Mouse (Mus musculus): ENCODE data around the gene Mfsd4b3.
"Not testable (repeated sequence)": the region's sequence is repeated elsewhere in the genome, so short reads cannot be mapped to it uniquely, and the experiment has no call there.

Mfsd4b3 gene

GRCm38 (mm10) chr10:39959761-39960440 lies at the start of gene Mfsd4b3:
Gene Mfsd4b3 (minus strand): TSS chr10:39960153.
- DNase-seq, result peak; percentile 89

- no peak for DNase-seq
Observed at GRCm38 (mm10) chr10:40009591-40009990, 49.6 kb upstream of the Mfsd4b3 start.

GRCm38 (mm10) chr10:40008847-40009246 lies 48.9 kb upstream of the Mfsd4b3 start:
- not testable (repeated sequence) for DNase-seq

GRCm38 (mm10) chr10:40007953-40008352 lies 48.0 kb upstream of the Mfsd4b3 start:
- DNase-seq, result no peak

DNA sequence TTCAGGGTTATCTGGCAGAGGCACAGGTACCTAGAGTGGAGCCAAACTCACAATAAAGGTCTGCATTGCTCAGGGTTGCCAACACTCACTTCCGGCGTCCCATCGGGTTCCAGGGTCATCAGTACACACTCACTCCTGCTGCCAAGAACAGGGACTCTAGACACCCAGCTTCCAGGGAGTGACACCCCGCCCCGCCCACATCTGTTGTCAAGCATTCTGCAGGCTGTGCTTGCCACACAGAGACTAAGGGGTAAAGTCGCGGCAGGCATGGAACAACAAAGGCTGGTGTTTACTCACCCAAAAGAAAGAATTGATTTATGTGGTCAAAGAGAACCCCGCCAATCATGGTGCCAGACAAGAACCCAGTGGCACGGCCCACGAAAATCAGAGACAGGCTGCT lies 47.0 kb upstream of the Mfsd4b3 start:
- no peak for DNase-seq

GRCm38 (mm10) chr10:40000746-40001145 lies 40.8 kb upstream of the Mfsd4b3 start:
- DNase-seq, result no peak

GRCm38 (mm10) chr10:39991155-39991554 lies 31.2 kb upstream of the Mfsd4b3 start:
- DNase-seq, result no peak

DNA sequence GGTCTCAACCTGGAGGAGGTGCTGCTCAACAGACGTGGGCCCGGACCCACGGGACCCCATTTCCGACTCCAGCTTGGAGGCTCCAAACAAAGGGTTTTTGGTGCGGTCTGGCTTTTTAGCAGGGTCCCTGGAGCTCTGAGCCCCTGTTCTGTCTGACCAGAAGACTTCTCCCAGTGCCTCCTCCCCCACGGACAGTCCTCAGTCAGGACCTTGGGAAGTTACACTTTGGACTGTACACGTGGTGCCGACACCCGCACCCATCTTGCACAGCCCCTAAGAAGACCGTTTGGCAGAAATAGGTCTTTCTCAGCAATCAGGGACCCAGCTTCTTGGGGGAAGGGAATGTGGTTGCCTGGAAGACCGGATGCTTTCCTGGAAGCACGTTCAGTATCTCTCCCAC lies 26.5 kb upstream of the Mfsd4b3 start, which contains the start of gene Mfsd4b5:
Gene Mfsd4b5, minus strand, starts transcription at position 181 of the 400 bp plus-strand sequence.
- no peak for DNase-seq

DNA sequence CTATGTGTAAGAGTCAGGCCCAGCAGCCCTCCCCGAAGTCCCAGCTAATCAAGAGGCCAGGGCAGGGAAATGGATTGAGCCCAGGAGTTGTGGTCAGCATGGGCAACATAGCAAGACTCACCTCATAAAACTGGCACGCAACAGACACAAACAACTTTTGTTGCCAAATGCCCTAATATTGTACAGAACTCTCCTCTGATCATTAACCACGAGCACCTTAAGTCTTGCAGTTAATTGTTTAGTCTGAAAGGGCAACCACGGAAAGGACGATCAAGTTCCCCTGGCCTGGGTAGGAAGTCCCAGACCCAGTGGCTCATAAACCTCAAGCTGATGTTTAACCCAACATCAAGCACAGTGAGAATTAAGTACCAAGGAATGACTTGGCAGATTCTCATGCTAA lies 22.7 kb upstream of the Mfsd4b3 start:
- DNase-seq, result no peak

GRCm38 (mm10) chr10:39978231-39978630 lies 18.3 kb upstream of the Mfsd4b3 start:
- DNase-seq, result no peak

DNA sequence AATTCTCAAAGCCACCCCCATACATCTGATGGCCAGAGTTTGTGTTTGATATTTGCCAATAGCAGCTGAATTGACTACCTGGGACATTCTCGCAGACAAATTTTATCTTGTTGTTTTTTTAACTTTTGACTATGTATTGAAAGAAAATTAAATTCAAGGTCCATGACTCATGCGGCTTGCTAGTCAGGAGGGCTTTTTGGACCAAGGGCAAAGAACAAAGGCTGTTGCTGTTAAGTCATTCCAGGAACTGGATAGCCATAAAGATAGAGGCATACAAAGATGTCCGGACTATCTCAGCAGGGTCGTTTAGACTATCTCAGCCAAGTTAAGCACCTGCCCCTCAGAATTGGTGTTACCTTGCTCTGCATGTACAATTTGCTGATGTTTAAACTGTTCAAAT lies 17.4 kb upstream of the Mfsd4b3 start:
- no peak for DNase-seq

DNA sequence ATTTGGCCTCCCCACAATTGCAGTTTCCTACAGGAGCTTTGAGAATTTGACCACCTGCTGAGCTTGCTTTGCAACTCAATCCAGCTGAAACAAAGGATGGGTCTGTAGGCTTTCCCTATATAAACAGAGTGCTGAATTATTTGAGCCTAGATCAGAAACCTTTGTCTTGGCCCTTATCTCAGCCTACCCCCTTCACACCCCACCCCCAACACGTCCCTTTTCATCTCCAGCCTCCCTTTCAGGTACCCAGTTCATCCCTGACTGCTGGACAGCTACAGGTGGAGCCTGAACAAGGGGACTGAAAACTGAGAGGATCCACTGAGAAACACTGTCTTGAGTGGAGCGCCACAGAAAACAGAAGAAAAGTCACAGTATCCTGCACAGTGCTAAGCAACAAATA lies 15.8 kb upstream of the Mfsd4b3 start:
- DNase-seq, result no peak

DNA sequence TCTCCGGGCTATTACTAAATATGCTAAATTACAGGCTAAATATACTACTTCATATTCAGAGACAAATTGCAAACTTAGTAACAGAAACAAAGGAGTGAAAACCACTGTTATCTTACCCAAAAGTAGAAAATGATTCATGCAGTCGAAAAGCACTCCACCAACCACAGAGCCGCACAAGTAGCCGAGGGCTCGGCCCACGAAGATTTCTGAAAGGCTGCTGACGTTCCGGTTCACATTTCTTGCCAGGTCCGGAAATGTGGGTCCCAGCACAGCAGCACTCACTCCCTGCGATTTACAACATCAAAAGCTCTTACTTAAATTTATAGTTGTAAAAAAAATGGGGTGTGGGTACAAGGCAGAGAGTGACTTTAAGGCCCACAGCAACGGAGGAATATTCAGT lies 15.0 kb upstream of the Mfsd4b3 start:
- DNase-seq, result no peak

DNA sequence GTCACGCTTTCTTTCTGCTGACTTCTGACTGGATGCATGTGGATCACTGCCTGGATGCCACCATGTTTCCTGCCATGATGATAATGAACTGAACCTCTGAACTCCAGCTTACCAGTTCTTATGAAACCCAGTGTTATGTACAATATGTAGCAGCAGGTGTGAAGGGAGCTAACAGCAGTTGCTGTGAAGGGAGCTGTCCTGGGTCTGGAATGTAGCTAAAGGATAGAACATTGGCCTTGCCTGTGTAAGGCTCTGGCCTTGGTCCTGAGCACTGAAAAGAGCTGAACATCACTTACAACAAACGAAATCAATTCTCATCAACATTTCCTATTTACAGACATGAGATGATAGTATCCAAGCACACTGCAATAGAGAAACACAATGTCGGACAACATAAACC lies 7.6 kb upstream of the Mfsd4b3 start:
- DNase-seq, result no peak

DNA sequence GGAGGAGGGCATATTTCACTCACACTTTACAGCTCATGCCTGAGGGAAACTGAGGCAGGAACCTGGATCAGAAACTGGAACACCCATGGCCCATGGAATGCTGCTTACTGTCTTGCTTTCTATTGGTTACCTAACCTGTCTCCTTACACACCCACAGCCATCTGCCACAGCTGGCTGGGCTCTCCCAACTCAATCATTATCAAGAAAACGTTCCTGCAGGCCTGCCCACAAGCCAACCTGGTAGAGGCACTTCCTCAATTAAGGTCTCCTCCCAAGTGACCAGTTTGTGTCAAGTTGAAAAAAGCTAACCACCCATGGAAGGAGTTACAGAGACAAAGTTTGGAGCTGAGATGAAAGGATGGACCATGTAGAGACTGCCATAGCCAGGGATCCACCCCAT lies 2.0 kb upstream of the Mfsd4b3 start:
- DNase-seq, result no peak

DNA sequence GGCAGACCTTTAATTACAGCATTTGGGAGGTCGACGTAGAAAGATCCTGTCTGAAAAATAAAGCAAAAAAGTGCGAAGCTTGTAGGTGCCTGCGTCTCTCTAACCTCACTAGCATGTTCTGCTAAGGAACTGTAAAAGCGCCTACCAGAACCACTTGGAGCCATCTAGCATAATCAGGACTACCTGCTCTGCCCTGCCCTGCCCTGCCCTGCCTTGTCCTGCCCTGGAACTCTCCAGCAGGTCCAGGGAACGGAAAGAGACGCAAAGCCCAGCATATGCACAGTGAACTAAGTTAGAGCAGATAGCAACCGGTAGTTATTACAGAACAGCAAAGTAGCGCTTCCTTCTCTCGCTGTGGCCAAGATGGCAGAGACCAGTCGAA lies 479 bp upstream of the Mfsd4b3 start:
- DNase-seq, result no peak

DNA sequence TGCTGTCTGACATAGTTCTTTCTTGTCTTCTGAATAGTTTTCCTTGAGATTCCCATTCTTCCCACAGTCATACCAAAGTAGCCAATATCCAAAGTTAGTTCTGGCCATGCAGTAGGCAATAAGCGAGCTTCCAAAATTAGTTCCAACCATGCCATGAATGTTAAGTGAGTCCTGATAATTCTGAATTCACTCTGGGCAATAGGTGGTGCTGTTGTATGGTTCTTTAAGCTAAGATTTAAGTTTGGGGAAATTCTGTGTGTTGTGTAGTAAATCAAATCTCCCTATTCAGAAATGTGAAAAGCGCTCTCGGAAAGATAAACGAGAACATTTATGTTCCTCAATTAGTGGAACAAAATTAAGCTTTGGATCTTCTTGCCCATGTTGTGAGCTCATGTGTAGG lies 1.7 kb downstream of the Mfsd4b3 start:
- no peak for DNase-seq

- DNase-seq, result no peak
Observed at GRCm38 (mm10) chr10:39956340-39956878, 3.5 kb downstream of the Mfsd4b3 start.

- no peak for DNase-seq
Observed at GRCm38 (mm10) chr10:39955163-39955562, 4.8 kb downstream of the Mfsd4b3 start.

DNA sequence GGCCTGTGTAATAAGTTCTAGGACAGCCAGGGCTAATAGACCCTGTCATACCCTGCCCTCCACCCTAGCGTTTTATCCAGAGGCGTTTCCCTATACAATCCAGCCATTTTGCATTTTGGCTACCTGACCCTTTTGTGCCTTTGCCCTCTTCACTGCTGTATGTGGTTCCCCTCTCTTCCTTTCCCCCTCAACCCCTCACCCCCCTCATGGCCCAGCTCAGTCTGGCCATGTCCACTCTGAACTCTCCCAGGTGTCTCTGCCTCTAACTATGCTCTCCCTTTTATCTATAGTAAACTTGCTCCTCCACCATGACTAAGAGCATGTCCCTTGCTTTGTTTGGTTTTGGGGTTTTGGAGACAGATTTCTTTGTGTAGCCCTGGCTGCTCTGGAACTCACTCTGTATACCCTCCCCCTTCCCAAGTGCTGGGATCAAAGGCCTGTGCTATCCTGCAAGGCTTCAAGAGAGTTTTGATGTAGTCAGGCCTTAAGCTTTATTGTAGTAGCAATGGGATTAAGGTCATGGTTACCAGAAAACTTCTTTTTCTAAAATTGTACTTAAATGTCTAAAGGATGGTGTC lies 10.5 kb downstream of the Mfsd4b3 start:
- DNase-seq, result no peak

GRCm38 (mm10) chr10:39947195-39947594 lies 12.8 kb downstream of the Mfsd4b3 start:
- not testable (repeated sequence) for DNase-seq

- DNase-seq, result no peak
Observed at GRCm38 (mm10) chr10:39936553-39936952, 23.4 kb downstream of the Mfsd4b3 start.

DNA sequence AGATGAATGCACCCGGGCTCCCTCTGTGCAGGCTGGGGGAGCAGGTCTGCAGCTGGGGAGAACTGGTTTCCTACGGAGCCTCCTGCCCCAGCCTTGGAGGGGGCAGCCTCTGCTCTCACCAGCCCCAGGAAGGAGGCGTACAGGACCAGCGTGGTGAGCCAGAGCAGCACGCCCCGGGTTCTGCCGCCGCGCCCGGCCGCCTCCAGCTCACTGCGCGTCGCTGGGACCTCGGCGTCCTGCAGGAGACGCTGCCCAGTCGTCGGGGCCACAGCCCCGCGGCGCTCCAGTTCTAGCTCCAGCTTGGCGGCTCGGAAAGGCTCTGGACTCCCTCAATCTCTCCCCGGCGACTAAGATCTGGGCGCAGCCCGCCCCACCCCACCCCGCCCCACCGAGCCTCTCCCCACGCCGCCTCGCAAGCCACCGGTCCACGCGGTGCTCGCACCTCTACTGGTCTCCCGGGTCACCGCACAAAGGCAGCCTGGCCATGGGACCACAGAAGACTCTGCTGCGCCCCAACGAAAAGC lies 33.3 kb downstream of the Mfsd4b3 start, which contains the start of gene Mfsd4b2:
Gene Mfsd4b2, minus strand, starts transcription at position 308 of the 524 bp plus-strand sequence.
- no peak for DNase-seq

- DNase-seq, result not testable (repeated sequence)
Observed at GRCm38 (mm10) chr10:39924556-39924955, 35.4 kb downstream of the Mfsd4b3 start.

Data from right cerebral cortex, postnatal 14 days (tissue).